Mouse (Mus musculus): ENCODE measurements around the gene Epp13.

DNA sequence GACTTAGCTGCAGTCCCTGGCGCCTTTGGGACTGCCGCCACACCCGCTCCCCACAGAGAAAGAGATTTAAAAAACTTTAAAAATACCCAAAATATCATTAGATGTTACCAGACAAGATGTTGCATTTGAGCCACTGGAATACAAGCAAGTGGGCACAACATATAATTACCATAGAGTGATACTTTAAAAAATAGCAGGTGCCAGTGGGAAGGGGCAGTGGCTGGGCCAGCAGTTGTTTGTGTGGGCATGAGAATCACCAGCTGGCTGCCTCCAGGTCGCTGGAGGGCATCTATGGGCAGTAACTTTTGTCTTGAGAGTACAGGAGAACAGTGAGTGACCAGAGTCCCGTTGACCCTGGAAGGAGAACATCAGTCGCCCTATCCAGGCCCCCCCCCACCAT is at the start of gene Epp13:
- TF ChIP-seq CTCF (IDR thresholded peaks at IDR 0.05; ENCODE audit: low read depth, low read length) = no peak
- TF ChIP-seq POLR2A (IDR thresholded peaks at IDR 0.05; ENCODE audit: borderline replicate concordance, low read depth, low read length) = no peak
